Mouse (Mus musculus): ENCODE results near the gene AC124108.1.

DNA sequence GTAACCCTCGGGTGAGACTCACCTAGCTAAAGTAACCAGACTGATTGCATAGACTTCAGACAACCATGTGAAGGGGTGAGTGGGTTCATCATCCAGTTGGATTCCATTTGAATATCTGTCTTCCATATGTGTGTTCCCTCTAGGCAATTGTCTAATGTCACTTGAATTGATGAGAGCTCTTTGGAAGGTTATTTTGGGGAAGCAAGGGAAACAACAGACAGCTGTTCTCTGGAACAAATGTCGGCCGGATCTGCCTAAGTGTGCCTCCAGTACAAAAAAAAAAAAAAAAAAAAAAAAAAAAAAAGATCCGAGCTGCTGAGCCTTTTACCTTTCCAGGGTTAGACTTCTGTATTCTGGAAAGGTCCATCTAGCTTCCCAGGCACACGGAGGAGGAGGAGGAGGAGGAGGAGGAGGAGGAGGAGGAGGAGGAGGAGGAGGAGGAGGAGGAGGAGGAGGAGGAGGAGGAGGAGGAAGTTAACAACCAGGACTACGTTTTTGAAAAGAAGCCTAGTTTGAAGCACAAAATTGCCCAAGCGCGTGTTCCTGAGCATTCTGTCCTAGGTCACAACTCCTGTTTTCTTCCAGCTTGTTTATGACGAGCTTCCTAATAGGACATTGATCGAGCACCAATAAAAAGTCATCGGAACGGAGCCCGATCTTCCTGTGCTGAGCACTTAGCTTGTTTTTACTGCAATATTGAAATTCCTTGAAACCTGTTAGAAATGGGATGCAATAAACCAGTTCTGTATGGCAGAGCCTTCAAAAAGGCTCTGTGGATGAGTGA is 35.2 kb downstream of the AC124108.1 start:
- no peak for TF ChIP-seq TAL1 (IDR thresholded peaks at IDR 0.05; ENCODE audit: low read length)
- no peak for TF ChIP-seq GATA1 (IDR thresholded peaks at IDR 0.05; ENCODE audit: low read length)
